Mouse (Mus musculus) spleen, adult 12 weeks (tissue): Measurements from ENCODE around the gene Cic.
A peak's percentile ranks its signal among the peaks of the same experiment; 100 is the strongest.
"Not testable (repeated sequence)": the region's sequence is repeated elsewhere in the genome, so short reads cannot be mapped to it uniquely, and the experiment has no call there.

Source experiments
- DNase-seq: peaks from one replicate; pipeline ENCODE4 v3.0.0; 2022; ENCODE audit warnings: low spot score

The Cic gene

DNA sequence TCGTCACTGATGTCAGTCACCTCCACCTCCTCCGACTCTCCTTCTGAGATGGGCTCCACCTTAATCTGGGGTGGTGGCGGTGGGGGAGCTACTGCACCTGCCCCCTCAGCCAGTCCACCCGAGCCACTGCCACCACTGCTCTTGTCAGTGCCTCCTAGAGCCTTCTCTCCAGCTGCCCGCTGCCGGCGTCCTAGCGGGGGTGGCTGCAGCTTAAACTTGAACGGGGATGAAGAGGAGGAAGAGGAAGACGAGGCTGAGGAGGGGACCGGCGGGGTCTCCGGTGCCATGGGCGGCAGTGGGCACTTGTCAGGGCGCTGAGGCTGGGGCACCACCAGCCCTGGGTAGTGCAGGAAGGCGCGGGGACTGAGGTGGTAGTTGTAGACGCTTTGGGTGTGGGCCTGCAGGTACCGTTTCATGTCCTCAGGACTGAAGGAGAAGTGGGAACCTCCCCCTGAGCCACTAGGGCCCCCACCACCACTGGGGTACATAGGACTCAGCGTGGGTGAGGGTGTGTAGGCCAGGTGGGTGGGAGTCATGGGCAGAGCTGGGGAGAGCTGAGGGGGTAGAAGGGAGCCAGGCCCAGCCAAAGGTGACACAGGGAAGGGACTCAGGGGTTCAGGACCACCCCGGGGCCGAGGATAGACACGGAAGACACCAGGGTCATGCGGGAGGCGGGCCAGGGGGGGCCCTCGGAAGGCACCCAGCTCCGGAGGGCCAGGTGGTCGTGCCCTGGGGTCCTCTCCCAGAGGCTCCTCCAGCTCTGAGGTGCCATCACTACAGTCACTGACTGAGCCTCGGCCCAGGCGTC is 22.7 kb upstream of the Cic start:
- DNase-seq = no peak

DNA sequence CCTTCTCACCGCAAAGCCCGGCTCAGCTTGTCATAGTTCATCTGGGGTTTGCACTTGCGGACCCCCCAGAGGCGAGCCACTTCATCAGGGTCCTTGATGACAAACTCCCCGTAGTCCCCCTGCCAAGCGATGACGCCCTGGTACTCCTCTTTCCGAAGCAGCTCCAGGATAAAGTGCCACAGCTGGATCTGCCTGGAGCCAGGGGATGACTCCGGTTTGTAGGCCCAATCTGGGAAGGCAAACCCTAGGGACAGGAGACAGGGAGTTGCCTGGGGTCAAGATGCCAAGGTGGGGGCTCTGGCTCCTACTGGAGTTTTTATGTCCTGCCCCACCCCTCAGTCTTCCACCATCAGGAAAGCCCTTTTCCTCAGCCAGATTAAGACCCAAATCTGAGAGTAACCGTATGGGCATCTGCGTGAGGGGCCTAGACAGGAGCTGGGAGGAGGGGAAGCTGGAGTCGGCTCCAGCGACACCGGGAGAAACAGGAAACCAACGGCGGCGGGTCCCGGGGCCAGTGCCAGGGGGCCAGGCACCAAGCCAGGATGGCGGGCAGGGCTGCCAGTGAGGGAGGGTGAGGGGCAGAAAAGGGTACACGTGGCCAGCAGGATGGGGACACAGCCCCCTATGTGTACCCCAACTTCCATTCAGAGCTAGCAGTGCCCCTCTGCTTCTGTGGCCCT is 21.3 kb upstream of the Cic start:
- DNase-seq = no peak

DNA sequence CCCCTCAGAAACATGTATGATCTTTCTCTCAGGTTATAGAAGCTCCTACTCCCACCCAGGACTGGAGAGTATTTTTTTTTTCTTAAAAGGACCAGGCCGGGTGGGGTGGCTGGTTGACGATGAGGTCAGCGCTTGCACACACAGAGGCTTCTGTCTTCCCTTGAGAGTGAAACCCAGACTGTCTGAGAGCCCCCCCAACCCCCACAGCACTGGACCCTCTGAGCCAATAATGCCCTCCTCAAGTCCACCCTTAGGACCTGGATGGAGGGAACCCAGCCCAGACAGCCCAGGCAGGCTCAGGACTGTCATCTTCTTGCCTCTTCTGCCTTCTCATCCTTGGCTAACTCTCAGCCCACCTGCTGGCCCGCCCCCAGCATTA is 20.8 kb upstream of the Cic start:
- DNase-seq = no peak

DNA sequence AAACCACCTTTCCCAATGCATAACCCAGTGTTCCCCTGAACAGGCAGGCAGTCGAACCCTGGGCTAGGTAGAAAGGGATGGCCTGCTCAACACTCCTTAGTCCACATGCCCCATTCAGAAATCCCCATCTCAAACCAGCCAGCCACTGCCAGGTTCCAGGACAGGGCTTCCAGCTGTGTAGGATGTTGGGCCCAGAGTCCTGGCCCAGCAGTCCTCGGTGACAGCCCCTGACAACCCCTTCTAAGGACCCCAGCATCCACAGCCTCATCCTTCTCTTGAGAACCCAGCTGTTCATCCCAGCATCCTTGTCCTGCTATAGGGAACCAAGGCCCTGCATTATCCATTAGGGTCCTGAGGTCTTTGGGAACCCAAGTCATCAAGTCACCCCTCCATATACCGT is 20.0 kb upstream of the Cic start:
- no peak for DNase-seq

DNA sequence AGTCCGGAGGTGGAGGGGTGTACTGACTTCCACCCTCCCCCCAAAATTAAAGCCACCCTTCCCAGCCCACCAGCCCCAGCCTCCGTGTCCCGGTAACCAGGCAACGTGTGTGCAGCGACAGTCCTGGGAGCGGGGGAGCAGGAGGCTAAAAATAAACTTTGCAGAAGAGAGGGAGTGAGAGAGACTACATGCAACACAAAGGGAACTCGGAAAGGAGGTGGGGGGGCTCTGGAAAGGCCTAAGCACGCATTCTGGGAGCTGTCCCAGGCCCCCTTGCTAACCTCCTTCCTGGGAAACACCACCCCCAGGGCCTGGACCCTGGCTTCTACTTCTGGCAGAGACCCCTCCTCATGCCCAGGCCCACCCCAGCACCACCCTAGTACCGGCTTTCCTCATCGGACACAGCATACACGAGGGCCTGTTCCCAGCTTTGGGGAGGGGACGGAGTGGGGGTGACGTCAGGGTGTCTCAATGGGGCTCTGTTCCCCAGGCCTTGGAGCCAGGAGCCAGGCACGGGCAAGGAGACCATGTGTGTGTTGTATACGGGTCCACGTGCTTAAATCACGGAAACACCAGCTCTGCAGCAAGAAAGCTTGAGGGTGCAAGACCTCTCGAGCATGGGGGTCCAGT is 19.4 kb upstream of the Cic start:
- no peak for DNase-seq

DNA sequence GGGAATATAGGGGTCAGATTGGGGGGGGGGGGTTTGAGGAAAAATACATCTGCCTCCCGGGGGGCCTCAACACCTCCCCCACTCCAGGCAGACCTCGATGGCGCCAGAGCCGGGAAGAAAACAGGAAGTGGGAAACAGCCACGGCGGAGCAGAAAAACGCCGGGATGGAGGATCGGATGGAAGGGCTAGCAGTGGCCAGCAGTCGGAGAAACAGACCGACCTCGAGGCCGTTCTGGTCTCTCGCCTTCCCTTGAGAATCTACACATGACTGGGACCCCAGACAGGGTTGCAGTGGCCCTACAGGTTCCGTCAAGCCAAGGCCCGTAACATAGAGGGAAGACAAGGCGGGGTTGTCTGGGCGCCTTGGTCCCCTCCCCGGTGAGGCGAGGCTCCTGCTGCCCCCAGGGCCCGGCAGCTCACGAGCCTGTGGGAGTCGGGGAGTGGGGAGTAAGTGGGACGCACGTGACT is 18.6 kb upstream of the Cic start:
- DNase-seq = no peak

DNA sequence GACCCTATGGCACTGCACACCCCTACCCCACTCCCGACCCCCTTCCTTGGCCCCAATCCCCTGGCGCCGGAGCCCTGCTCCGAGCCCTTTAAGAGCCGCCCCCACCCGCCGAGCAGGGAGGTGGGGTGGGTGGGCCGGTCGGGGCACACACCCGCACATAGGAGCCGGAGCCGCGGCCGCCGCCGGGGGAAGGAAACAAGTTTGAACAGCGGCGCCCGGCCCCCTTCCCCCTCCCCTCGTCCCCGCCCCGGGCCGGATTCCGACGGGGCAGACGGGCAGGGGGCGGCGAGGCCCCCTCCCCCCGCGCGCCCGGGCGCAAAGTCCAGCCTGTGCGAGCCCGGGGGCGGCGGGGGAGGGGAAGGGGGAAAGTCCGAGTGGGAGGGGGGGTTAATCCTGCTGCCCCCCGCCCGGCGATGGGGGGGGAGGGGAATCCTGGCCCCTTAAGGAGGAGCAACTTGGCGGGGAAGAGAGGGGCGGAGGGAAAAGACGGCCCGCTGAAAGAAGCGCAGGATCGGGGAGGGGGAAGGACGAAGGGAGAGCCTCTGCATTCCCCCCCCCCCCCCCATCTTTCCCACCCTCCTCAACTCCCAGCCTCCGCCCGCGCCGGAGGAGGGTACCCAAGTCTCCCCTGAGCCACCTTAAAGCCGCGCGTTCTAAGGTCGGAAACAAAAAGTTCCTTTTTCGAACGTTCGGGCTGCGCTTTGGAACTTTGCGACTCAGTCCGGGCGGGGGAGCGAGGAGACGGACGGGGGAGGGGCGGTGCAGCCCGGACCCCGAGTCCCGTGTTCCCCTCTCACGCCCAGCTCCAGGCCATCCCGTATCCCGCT is 18.0 kb upstream of the Cic start:
- DNase-seq = no peak

DNA sequence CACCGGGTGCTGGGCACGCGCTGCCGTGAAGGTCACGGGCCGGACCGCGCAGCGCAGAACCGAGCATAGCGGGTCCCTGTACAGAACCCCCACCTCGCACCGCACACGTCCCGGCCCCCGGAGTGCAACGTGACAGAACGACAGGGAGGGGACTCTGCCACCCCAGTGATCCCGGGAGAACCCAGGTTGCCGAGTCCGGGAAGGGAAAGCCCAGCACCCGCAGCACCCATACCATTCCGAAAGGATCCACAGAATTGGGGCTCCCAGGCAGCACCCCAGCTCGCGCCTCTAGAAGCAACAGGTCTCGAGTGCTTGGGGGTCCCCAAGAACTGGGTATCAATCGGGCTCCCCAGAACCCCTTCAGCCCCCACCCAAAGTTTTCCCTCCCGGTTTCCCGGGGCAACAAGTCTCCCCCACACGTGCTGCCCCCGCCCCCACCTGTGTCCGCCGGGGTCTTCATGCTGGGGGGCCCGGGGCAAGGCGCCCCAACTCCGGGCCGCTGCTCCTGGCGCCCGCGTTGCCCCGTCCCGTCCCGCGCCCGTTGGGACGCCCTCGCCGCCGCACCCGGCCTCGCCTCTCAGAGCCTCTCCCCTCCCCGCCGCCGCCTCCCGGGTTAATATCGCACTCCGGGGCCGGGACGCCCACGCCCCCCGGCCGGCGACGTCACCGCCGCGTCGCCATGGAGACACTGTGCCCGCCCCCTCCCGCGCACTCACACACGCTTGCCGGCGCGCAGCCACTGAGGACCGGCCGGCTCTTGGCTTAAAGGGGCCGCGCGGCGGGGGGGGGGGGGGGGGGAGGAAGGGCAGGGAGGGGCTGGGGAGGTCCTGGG is 17.1 kb upstream of the Cic start, which contains the start of gene Erf:
TSS of gene Erf (minus strand) at position 621 of the 832 bp plus-strand sequence.
- DNase-seq = peak; percentile 91

DNA sequence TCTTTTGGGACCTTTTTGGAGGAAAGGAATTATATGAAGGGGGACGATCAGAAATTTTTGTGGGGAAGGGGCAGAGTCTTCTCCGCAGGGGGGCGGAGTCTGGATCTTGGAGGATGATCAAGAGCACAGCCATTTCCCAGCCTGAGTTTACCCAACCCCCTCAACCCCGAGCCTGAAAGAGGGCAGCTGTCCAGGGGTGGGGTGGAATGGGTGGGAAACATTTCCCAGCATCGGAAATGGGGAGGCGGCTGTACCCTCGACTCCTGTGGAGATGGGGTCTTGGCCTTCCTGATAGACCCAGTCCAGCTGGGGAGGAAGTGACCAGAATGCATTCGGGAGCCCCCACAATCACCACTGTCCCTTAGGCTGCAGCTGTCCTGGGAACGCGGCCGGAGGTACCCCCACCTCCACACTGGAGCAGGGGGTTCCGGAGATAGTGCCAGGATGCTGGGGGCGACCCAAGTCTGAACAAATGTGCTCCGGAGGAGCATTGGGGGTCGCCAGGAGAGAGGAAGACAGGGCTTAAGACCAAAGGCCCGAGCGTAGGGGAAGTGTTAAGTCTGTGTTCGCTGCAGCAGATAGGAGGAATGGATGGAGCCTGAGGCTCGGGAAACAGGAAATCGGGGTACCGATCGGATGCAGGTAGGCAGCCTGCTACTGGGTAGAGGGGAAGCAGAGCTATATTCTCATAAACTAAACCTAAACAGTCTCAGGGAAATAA is 16.3 kb upstream of the Cic start:
- DNase-seq = no peak

DNA sequence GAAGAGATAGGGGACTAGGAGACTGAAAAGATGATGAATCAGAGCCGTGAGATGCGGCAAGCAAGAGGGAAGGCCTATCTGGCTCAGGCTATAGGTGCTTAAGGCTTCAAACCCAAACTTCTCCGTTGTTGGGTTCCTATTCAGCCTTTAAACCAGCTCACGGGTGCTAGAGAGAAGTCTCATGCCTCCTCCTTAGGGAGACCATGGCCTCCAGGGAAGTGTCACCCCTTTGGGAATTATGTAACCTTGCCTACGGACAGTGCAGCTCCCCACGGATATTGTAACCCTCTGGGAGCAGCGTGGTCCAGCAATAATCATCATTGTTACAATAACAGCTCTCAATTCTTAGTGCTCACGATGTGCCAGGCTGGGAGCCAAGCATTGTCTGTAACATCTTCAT is 15.7 kb upstream of the Cic start:
- DNase-seq = no peak

DNA sequence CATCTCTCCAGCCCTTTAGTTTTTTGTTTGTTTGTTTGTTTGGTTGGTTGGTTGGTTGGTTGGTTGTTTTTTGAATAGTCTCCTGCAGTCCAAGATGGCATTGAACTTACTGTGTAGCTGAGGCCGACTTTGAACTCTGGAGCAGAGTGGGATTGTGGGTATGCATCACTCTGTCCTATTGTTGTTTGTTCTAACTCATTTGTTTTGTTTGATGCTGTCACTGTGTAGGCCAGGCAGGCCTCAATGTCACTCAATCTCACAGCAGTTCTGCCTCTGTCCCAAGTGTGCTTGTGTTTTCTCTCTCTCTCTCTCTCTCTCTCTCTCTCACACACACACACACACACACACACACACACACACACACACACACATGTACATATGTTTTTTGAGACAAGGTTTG is 5.6 kb upstream of the Cic start:
- DNase-seq = no peak

DNA sequence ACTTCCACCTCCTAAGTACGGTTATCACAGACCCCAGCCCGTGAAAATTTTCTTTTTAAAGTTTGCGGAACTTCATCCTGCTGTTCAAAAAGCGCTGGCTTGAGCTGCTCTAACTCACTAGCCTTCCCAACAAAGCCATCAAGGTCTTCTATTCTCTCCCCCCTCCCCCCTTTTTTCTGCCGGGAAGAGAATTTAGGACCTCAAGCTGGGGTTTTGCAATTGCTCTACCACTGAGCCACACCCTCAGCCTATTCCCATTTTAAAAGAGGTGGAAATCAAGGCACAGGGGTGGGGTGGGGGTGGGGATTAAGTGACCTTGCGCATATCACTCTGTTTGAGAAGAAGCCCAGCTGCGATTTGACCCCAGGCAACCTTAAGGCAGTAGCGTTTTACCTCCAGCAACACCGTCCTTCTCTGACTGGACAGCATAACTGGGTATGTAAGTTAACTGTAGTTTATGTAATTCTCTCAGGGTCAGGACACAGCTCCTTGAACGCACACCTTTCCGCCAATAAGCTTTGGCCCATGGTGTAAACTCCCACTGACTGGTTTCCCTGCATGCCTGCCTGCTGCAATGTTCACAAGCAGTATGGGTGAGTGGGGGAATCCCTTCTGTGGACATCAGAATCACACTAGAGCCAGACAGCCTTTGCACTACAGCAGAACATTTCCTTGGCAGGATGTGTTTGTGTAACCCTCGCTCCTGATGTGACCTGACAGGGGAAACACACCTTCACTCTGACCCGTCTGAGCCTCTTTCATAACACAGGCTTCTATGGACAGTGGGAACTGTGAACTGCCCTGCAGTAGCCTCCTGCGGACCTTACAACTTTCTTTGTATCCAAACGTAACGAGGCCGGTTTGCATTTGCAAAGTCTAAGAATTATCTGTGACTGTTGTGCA is 3.3 kb upstream of the Cic start:
- no peak for DNase-seq

DNA sequence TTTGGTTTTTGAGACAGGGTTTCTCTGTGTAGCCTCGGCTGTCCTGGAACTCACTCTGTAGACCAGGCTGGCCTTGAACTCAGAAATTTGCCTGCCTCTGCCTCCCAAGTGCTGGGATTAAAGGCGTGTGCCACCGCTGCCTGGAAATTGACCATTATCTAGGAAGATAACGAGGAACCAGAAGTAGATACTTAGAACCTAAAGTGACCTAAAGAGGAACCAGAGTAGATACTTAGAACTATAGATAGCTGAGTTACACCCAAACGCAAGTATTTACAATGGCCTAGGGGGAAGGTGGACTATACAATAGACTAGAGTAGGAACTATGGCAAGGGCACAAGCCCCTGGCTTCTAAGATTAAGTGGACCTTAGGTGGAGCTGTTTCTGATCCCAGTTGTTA is 1.8 kb upstream of the Cic start:
- DNase-seq = not testable (repeated sequence)

DNA sequence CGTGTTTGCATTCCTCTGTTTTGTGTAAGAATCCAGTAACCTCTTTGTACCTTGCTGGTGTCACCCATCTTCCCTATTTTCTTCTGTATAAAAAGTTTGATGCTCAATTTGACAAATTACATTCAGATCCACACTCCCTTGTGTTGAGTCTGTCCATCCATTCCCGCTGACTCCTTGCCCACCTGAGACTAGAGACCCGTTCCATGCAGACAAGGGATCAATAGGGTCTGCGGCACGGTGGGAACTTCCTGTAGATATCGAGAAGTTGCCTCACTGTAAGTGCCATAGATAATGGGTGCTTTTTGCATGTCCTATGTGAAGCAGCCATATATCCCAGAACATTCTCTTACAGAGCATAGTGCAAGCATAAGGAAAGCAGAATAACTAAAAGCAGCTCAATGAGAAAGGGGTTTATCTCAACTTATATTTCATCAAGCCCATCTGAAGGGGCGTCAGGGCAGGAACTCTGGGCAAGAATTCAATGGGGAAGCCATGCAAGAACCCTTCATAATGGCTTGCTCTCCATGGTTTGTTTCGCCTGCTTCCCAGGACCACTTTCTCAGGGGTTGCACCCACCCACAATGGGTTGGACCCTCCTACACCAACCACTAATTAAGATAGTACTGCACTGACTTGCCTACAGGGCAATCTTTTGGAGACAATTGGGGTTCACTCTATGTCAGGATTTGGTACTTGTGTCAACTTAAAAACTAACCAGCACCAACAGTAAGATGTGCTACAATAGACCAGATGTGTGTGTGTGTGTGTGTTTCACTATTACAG is 1.1 kb upstream of the Cic start:
- DNase-seq = no peak

DNA sequence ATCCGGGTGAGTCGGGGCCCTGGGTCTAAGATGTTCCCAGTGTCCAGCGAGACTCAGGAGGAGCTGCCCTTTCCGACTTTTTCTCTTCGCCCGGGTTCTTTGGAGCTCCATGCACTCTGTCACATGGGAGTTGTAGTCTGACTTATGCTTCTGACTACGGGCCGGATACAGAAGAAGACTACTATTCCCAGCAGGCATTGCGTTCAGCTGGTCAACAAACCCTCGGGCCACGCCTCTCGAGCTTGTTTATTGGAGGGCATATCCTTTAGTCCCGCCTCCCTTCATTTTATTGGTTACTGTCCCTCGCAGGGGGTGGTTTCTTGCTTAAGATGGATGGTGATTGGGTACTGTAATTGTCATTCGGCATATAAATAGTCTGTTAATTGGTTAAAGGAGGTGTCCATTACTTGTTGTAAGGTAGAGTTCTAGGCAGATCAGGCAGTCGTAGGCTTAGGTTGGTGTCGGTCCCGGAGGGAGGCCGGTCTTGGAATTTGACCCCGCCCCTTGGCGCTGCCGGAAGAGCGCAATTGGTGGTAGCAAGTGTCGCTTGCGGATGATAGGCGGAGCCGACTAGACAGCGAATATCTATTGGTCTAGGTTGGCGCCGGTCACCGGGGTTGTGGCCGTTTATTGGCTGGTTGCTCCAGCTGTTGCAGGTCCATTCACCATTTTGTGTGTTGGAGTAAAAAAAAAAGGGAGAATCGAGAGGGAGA is 403 bp downstream of the Cic start:
- peak; percentile 97 for DNase-seq

DNA sequence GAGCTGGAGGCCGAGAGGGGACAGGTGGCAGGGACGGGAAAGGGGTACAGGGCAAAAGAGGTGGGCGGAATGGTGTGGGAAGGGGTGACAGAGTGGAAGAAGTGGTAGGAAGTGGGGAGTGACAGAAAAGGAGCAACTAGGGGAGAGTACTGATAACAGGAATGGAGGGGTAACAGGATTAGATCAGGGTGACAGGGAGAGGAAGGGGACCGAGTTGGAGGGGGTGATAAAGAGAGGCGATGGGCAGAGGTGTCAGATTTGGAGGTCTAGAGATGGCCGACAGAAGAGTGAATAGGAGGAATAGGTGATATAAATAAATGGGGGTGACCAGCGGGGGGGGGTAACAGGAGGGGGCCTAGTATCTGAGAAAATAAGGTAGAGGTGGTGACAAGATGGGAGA is 1.1 kb downstream of the Cic start:
- DNase-seq = no peak

DNA sequence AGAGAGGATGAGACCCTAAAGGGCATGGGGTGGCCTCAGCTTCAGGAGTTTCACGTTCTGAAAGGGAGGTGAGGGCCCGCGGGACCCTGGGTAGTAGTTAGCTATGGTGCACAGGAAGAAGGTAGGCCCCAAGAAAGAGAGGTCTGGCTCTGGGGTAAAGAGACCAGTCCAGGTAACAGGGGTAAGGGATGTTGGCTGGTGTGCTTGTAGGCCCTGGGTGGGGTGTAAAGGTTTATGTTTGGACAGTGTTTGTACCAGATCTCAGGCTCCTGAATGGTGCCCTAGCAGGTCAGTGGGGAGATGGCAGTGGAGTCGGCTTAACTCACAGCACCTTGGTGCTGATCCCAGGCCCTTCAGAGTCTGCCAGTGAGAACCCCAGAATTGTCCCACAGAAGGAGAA is 1.5 kb downstream of the Cic start:
- no peak for DNase-seq
